Mouse (Mus musculus): ENCODE results near the gene Ccdc33.

Ccdc33 gene

GRCm38 (mm10) chr9:58118671-58119070 is at the start of gene Ccdc33:
Gene Ccdc33, minus strand, starts transcription at chr9:58118823.
- no peak for DNase-seq

DNA sequence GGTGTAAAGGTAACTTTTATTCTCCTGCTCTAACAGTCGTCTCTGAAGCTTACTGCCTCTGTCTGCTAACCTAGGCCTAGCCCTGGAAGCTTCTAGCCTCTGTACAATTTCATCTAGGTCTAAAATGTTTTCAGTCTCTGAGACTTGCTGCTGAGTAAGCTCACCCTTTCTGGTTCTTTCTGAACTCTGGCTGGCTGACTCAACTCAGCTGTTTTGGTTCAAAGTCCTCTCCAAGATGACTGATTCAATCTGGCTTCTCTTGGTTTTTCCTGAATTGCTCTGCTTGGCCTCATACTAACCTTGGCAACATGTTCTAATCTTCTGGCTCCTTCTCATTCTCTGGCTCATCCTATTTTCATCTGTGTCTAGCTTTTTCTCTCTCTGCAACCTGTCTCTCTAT is 47.2 kb upstream of the Ccdc33 start:
- DNase-seq, result no peak

DNA sequence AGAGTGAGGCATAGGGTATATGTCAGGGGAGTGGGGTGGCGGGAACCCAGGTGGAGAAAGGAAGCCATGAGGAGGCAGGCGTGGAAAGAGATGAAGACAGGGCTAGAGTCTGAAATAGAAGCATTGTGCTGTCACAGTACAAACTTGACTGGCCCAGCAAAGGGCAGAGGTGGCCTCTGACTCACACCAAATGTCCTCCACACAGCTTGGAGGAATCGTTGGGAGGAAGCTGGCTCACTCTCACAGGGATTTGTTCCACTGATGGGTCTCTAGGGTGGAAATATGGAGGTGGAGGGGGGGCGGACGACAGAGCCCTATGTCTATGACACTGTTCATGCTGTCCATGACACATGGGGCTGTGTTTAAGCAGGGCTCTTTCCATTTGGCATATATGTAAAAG is 44.5 kb upstream of the Ccdc33 start:
- DNase-seq, result no peak

DNA sequence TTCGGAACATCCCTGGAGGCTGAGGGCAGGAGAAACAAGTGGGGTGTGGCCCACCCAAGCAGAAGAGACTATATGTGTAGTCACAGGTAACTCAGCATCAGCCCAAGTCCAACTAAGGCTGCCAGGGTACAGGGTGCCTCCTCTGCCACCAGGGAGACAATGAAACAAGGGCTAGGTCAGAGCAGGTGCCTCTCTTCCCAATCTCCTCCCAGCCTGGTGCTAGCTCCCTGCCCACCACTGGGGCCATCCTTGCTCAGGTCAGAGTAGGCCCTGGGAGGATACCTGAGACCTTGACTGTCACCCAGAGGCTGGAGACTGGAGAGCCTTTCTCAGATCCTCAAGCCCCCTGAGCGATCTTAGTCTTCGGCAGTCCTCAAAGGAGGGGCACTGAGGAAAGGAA is 43.5 kb upstream of the Ccdc33 start:
- DNase-seq, result no peak

GRCm38 (mm10) chr9:58160315-58160714 is 41.7 kb upstream of the Ccdc33 start:
- DNase-seq, result no peak

GRCm38 (mm10) chr9:58159855-58160254 is 41.2 kb upstream of the Ccdc33 start:
- no peak for DNase-seq

GRCm38 (mm10) chr9:58158541-58159311 is 40.1 kb upstream of the Ccdc33 start:
- no peak for DNase-seq

GRCm38 (mm10) chr9:58157838-58158237 is 39.2 kb upstream of the Ccdc33 start:
- DNase-seq, result no peak

DNA sequence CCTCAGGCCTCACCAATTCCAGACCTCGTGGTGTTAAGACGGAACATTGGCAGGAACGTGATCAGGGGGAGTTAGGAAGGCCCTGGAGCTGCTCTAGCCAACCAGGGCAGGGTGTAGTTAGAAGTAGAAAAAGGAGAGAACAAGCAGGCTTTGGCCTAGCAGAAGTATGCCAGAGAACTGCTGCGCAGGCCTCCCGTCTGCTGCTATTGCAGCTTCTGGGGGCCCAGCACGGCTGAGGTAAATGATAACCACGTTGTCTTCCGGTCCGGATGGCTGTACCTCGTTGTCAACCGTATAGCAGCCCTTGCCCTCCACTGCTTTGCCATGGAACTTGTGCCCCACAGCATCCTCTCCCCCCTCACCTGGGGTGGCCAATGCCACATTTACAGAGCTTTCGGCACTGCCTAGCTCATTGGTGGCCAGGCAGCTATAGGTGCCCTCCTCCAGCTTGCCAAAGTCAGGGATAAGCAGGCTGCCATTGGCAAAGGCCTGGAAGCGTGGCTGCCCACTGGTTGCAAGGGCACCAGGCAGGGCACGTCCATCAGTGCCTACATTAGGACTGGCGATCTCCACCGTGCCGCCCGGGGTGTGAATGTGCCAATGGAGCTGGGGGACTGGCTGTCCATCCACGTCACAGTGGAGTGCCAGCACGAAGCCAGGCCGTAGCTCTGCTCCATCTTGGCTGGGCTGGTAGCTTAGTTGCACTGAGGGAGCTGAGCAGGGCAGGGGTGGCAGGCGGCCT is 38.4 kb upstream of the Ccdc33 start:
- no peak for DNase-seq

DNA sequence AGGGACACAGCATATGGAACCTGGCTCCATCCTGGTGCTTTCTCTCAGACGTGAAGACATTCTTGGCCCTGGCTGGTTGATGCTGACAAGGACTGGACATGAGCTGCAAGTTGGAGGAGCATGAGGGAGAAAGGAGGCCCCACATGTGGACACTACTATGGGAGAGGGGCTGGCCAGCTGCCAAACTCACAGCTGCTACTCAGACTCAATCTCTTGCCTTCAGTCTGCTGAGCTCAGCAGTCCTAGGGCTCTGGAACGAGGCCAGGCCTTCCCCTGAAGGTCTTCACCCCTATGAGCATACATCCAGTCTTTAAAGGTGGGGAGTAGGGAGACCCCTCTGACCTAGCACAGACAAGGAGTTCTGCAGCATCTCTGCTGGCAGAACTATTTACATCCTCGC is 36.7 kb upstream of the Ccdc33 start:
- DNase-seq, result peak; percentile 65

DNA sequence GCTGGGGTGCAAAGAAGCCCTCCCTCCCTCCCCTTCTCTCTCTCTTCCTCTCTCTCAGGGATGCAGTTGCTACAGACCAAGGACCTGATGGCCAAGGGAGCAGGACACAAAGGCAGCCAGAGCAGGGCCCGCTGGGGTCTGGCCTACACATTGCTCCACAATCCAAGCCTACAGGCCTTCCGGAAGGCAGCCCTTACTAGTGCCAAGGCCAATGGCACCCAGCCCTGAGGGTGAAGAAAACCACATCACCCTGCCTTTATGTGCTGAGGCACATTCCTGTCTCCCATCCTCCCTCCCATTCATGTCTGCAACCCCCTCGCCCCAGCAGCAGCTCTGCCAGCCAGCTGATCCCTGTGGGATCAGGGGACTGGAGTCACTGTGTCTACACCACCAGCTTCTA is 34.5 kb upstream of the Ccdc33 start:
- DNase-seq, result no peak

DNA sequence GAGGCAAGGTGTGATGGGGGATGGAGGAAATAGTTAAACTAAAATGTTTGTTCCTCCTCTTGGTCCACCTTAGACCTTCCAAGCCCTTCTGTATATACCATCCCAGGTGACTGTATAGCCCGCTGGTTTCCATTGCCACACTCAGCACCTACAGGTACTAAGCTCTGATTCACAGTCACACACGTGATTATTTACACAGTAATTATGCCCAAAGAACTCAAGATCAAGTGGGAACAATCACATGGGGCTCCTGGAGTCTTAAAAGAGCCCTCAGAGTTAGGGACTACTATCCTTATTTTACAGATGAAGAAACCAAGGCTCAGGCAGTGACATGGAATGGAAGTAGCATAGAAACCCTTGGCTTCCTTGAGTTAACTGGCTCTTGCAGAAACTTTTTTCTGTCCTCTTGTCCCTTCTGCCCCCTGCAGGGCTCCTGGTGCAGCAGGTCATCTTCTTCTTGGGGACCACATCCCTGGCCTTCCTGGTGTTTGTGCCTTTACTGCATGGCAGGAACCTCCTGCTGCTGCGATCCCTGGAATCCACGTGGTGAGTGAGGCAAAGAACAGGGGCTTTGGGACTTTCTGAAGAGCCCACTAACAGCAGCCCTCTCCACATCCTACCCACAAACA is 32.2 kb upstream of the Ccdc33 start:
- no peak for DNase-seq

DNA sequence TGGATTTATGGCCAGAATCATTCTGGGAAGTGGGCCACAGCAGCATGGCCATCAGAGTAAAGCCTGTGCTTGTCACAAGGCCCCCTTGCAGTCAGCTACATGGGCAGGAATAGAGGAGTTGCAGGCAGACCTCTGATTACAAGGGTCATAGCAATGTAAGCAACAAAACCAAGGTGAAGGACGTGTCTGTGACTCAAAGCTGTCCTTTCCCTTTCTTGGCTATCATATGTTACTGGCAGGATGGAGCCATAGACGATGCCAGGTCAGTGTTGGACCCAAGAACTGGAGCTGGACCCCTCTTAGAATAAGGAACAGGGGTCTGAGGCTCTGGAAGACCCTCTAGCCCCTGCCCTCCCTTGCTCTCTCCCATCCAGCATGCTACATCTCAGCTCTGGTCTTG is 30.2 kb upstream of the Ccdc33 start:
- no peak for DNase-seq

- no peak for DNase-seq
Observed at GRCm38 (mm10) chr9:58145417-58145816, 26.8 kb upstream of the Ccdc33 start.

DNA sequence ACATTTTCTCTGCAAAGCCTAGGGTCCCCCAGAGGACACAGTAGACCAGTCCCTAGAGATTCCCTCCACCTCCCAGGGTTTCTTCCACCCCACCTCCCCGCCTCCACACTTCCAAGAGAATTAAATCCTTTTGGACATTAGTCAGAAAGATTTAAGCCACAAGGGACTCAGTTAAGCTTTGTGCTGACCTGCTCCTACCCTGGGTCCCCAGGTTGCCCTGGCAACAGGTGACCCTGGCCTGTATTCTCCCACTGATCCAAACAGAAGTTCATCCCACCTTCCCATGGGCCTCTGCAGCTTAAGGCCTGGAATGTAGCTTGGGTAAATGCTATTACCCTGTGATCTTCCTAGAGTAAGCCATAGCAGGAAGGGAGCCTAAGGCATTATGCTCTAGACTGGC is 26.0 kb upstream of the Ccdc33 start:
- DNase-seq, result no peak

DNA sequence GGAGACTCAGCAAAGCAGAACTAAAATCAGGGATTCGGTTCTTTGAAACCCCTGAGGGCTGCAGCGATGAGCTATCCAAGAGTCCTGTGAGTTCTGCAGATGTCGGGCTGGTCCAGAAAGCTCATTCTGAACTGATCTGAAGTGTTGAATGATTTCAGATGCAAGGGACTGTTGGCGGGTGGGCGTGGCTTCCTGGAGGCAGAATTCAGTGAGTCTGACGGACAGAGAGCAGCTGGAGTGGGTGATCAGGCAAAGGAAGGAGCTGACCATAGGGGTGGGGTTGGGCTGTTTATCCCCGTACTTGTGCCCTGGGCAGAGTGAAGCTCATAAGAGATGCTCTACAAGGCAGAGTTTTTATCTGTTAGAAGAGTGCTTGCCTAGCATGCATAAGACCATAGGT is 24.8 kb upstream of the Ccdc33 start:
- no peak for DNase-seq

- DNase-seq, result no peak
Observed at GRCm38 (mm10) chr9:58139947-58140346, 21.3 kb upstream of the Ccdc33 start.

DNA sequence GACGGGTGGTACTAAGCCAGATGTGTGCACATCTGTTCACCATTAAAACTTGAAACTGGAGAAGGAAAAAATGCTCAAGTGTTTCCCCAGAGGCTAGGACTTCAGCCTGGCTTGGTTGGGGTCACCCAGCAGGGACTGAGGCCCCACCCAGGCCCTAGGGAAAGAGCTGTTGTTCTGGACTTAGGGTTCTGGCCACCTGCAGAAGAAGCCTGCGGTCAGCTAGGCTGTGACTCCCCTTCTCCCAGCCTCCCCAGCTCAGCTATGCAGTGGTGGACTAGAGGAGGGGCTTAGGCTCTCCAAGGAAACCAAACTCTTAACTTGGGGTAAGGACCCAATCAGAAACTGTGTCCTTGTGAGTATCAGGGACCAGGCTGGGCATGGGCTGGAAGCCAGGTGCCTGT is 17.3 kb upstream of the Ccdc33 start:
- no peak for DNase-seq

DNA sequence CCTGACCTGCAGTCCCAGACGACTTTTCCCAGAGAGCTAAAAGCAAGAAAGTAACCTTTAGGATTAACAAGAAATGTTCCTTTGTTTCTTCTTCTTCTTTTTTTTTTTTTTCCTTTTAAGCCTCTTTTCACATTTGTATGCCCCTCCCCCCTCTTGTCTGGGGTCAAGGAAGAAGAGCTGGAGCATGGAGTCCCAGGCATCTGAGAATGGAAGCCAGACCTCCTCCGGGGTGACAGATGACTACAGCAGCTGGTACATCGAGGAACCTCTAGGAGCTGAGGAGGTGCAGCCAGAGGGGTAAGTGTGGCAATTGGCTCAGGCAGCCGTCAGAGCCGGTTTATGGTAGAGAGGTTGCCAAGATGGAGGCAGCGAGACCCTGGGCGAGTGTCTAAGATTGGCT is 16.3 kb upstream of the Ccdc33 start:
- no peak for DNase-seq

DNA sequence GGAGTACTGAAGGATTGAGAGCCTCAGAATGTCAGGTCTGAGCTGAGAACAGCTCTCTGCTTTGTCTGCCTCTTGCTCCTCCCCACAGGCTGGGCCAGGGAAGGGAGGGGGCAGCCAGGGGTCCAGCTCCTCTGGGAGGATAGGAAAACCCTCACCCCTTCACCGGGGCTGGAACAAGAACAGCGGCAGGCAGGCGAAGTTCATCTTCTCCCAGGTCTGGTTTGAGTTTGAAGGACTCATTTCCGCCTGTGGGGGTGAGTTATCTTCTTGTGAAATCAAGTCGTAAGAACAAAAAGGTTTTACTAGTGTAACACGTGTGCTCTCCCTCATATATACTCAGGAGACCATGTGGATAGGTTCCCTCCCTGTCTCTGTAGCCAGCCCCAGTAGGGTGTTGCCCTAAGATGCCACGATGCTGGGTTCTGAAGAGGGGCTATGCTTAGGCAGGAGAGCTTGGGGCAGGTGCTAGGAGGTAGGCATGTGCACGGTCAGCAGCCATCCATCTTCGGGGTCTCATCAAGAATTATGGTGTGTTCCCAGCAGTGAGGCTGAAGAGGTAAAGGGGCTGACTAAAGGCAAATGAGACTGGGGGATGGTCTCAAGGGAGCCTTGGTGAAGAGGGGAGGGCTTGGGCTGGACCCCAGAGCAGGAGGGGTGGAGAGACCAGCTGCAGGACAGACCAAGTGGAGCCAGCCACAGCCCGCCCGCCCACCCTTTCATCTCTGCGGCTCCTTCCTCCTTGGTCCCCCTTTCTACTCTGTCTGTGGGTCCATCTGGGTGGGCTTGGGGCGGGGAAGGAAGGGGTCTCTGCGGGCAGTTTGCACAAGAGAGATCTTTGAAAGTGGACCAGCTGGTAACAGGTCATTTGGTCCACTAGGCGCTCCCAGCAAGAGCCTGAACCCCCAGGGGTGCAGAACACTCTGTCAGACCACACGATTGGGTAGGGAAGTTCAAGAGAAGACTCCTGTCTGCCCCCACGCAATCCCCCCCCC is 15.6 kb upstream of the Ccdc33 start:
- no peak for DNase-seq

GRCm38 (mm10) chr9:58131735-58132134 is 13.1 kb upstream of the Ccdc33 start:
- no peak for DNase-seq

DNA sequence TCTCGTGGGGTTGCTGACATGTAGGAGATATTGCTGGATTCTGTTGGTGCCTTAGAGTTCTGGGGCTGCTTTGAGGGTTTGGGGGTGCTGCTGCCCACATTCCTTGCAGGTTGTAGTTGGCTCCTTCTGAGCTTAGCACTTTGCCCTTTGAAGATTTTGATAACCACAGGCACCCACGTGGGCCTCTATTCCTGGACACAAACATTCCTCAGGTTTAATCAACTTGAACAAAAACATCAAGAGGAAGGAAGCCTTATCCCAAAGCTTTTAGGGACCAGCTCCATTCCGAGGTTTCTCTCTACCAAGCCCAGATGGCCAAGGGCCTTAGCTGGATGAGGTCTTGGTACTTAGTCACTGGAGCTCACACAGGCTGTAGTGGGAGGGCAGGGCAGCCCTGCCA is 12.3 kb upstream of the Ccdc33 start:
- no peak for DNase-seq

DNA sequence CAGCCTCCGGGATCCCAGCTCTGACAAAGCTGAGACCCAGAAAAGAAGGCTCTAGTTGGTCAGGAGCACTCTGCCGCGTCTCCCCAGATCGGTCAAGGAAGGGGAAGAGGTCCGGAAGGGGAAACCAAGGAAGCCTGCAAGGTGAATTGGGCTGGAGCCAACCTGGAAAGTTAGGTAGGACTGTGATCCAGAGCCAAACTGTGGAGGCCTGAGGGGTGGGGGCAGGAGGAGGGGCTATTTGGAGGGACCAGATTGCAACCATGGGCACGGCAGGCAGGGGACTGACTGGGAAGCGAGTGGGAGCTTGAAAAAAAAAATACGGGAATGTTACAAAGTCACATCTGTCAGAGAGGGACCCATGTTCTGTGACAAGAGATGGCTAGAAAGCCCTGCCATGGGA is 10.9 kb upstream of the Ccdc33 start:
- no peak for DNase-seq
